Comparison of ENCODE assay signal across 25 mouse cellular contexts in genomic region chr9:77722381-77722780, GRCm38 (mm10). TPM values are rescaled to one million over a fixed set of nuclear protein-coding genes. Genes with fewer than 3 reads are reported as not detected.
A peak's percentile ranks its signal among the peaks of the same experiment; 100 is the strongest.
DNase-seq lines count a peak whose midpoint lies in the region; ATAC-seq and TF ChIP-seq lines count a peak whose summit lies in the region.
"Had no signal": no experiment of that assay in that cellular context is flagged by ENCODE, and none has a peak within 500 bp of the region (broad histone marks: within the 10 kb centered on the region; RNA-seq: fewer than 3 reads in every experiment).

No protein-coding gene starts in this region.

- no peaks in the 10 kb centered on the region for H3K9me3 ChIP-seq in intestine, embryonic 16.5 days (ENCODE audit: control insufficient read depth, low read length)
- no peaks in the 10 kb centered on the region for H3K9me3 ChIP-seq in stomach, postnatal 0 days (ENCODE audit: control insufficient read depth, low read length)
- H3K9me3 ChIP-seq: forebrain, embryonic 10.5 days; forebrain, embryonic 13.5 days; hindbrain, embryonic 10.5 days; hindbrain, embryonic 13.5 days had no signal

- no peak for TF ChIP-seq CTCF in liver, adult 2 months (IDR thresholded peaks at IDR 0.05; ENCODE audit: low read depth, low read length)
- TF ChIP-seq CTCF in stomach, postnatal 0 days (IDR thresholded peaks at IDR 0.05; ENCODE audit: low read depth) = no peak

- no peak overlapping the region for H3K27ac ChIP-seq in liver, adult 2 months (replicated peaks; ENCODE audit: insufficient read depth, low read depth, low read length)
- no peak overlapping the region for H3K27ac ChIP-seq in intestine, embryonic 16.5 days (ENCODE audit: low read length)
- H3K27ac ChIP-seq in stomach, postnatal 0 days (replicated peaks) = no peak overlapping the region
- H3K27ac ChIP-seq: forebrain, embryonic 10.5 days; forebrain, embryonic 13.5 days; gastrocnemius, adult 2 months; hindbrain, embryonic 10.5 days; hindbrain, embryonic 13.5 days had no signal

- intact Hi-C loops in left cerebral cortex, postnatal 10 days (cut with DNase I) = no loop called here

- no peak overlapping the region for H3K4me3 ChIP-seq in liver, adult 2 months (ENCODE audit: insufficient read depth, low read depth, low read length)
- H3K4me3 ChIP-seq in intestine, embryonic 16.5 days (ENCODE audit: low read length) = no peak overlapping the region
- no peak overlapping the region for H3K4me3 ChIP-seq in stomach, postnatal 0 days (ENCODE audit: low read depth, low read length)
- H3K4me3 ChIP-seq: forebrain, embryonic 10.5 days; forebrain, embryonic 13.5 days; gastrocnemius, adult 2 months; hindbrain, embryonic 10.5 days; hindbrain, embryonic 13.5 days had no signal

- no peaks in the 10 kb centered on the region for H3K27me3 ChIP-seq in liver, adult 2 months (ENCODE audit: control insufficient read depth, insufficient read depth, low read length)
- H3K27me3 ChIP-seq in intestine, embryonic 16.5 days (replicated peaks; ENCODE audit: control insufficient read depth, insufficient read depth, low read length) = no peaks in the 10 kb centered on the region
- no peaks in the 10 kb centered on the region for H3K27me3 ChIP-seq in stomach, postnatal 0 days (ENCODE audit: control insufficient read depth, insufficient read depth, low read length)
- H3K27me3 ChIP-seq: forebrain, embryonic 13.5 days; hindbrain, embryonic 13.5 days had no signal

- peak; percentile 82 for ATAC-seq in intestine, embryonic 16.5 days
- peak; percentile 84 for ATAC-seq in stomach, postnatal 0 days (ENCODE audit: low FRiP score, low TSS enrichment)
- ATAC-seq: CD4-positive, CD25-positive, alpha-beta regulatory T cell, adult 4 months; forebrain, embryonic 13.5 days; forebrain, embryonic 16.5 days; hindbrain, embryonic 16.5 days had no signal

- no peaks in the 10 kb centered on the region; the same call in 1 of the 2 replicates for H3K79me2 ChIP-seq in liver, adult 2 months (ENCODE audit: control insufficient read depth, insufficient read depth, low read length)

- no peak for TF ChIP-seq POLR2A in liver, adult 2 months (IDR thresholded peaks at IDR 0.05; ENCODE audit: extremely low read depth, insufficient read depth, low read length)

- no peak overlapping the region for H3K9ac ChIP-seq in liver, adult 2 months (ENCODE audit: low read depth, low read length)
- no peak overlapping the region for H3K9ac ChIP-seq in intestine, embryonic 16.5 days (ENCODE audit: low read depth, low read length)
- no peak overlapping the region for H3K9ac ChIP-seq in stomach, postnatal 0 days (ENCODE audit: low read length)
- H3K9ac ChIP-seq: forebrain, embryonic 13.5 days; hindbrain, embryonic 13.5 days had no signal

- no peak overlapping the region for H3K4me2 ChIP-seq in intestine, embryonic 16.5 days (ENCODE audit: low read depth, low read length)
- no peak overlapping the region for H3K4me2 ChIP-seq in stomach, postnatal 0 days (replicated peaks; ENCODE audit: low read depth)
- H3K4me2 ChIP-seq: forebrain, embryonic 13.5 days; heart, embryonic 11.5 days; hindbrain, embryonic 13.5 days had no signal

- DNase-seq in liver, adult 2 months (ENCODE audit: extremely low read depth, low read depth, low spot score) = peak; percentile 94
- DNase-seq in liver = no peak
- DNase-seq in large intestine, adult 2 months (ENCODE audit: low read depth, low spot score) = peak; percentile 46
- no peak for DNase-seq in stomach, postnatal 0 days (ENCODE audit: low spot score)
- no peak for DNase-seq in cerebellum, postnatal 14 days
- no peak for DNase-seq in left cerebral cortex, postnatal 10 days (ENCODE audit: extremely low spot score in 1 of 2, low spot score in 2 of 2)
- DNase-seq: adrenal gland, adult 2 months; adrenal gland, postnatal 14 days; cerebellum, adult 11 months; cerebellum, adult 2 months; cerebellum, adult 9-11 months; cerebellum, postnatal 36 days; embryo, embryonic 11 days; gastrocnemius, adult 2 months; gastrocnemius, postnatal 14 days; heart, adult 11 months had no signal

- TF ChIP-seq EP300 in stomach, postnatal 0 days (optimal IDR thresholded peaks at IDR 0.05) = no peak

- peaks cover 20% of the 10 kb centered on the region for H3K4me1 ChIP-seq in liver, adult 2 months (ENCODE audit: control insufficient read depth, insufficient read depth, low read length)
- H3K4me1 ChIP-seq in intestine, embryonic 16.5 days (ENCODE audit: control insufficient read depth, insufficient read depth, low read length) = peaks cover 12% of the 10 kb centered on the region
- no peaks in the 10 kb centered on the region for H3K4me1 ChIP-seq in stomach, postnatal 0 days (replicated peaks; ENCODE audit: control insufficient read depth, insufficient read depth)
- H3K4me1 ChIP-seq: forebrain, embryonic 10.5 days; forebrain, embryonic 13.5 days; hindbrain, embryonic 10.5 days; hindbrain, embryonic 13.5 days had no signal

- H3K36me3 ChIP-seq in liver, adult 2 months (ENCODE audit: control insufficient read depth, insufficient read depth, low read length) = no peaks in the 10 kb centered on the region
- no peaks in the 10 kb centered on the region for H3K36me3 ChIP-seq in intestine, embryonic 16.5 days (ENCODE audit: control insufficient read depth, insufficient read depth, low read length)
- no peaks in the 10 kb centered on the region for H3K36me3 ChIP-seq in stomach, postnatal 0 days (ENCODE audit: control insufficient read depth, insufficient read depth, low read length)
- H3K36me3 ChIP-seq: forebrain, embryonic 10.5 days; hindbrain, embryonic 10.5 days; hindbrain, embryonic 13.5 days had no signal

- 32% methylated on average over 1 of the region's 1 CpGs for WGBS in liver, adult 2 months
- 76% methylated on average over 1 of the region's 1 CpGs for WGBS in intestine, embryonic 16.5 days
- WGBS in large intestine, adult 2 months = 35% methylated on average over 1 of the region's 1 CpGs
- 83% methylated on average over 1 of the region's 1 CpGs for WGBS in stomach, postnatal 0 days

RNA-seq across cellular contexts. Expression of gene Gclc, which starts 32.0 kb away (rescaled TPM):
- total RNA-seq in liver, adult 2 months (2014; rRNA removed) = 122 and 173 TPM in 2 replicates
- polyA plus RNA-seq in liver, adult 2 months (2012; rRNA removed) = 125 and 136 TPM in 2 replicates
- 4.7 and 10.1 TPM in 2 replicates for polyA plus RNA-seq in intestine, embryonic 16.5 days (2015; fragmentation: Nextera tagmentation; extraction: Ambion mirVana)
- 10.5 and 17.0 TPM in 2 replicates for polyA plus RNA-seq in large intestine, adult 2 months (2012; rRNA removed)
- polyA plus RNA-seq in stomach, postnatal 0 days (2015; fragmentation: Nextera tagmentation; extraction: Ambion mirVana) = 18.1 and 20.2 TPM in 2 replicates
- 10 to 100 TPM; 32.1 to 32.7 TPM for total RNA-seq in left cerebral cortex, postnatal 10 days (2021)

Comparison
In these comparisons a context has a peak if more than half of its experiments do, and no peak if none do; other contexts are left out.
1. DNase-seq: peak in liver, adult 2 months (single experiment) and large intestine, adult 2 months (single experiment); none in liver (single experiment), stomach, postnatal 0 days (single experiment), cerebellum, postnatal 14 days (0 of 2) and left cerebral cortex, postnatal 10 days (0 of 2).